Mouse (Mus musculus): ENCODE measurements around the gene Wscd2.

DNA sequence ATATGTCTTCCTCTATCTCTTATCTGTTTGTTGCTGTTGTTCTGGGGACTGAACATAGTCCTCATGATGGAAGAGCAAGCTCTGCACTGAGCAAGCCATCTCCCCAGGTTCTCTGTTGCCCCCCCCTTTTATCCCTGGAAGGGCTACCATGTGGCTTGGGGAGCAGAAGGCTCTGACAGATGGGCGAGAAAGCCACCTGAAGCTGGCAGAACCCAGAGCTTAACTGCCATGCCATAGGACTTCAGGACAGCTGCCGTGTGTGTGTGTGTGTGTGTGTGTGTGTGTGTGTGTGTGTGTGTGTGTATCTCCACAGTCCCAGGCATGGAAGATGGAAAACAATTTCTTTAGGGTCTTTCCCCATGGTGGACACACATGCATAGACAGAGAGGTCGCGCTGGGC is 128.6 kb downstream of the Wscd2 start:
- TF ChIP-seq GATA1 (IDR thresholded peaks at IDR 0.05; ENCODE audit: low read length) (no peak), TAL1 (IDR thresholded peaks at IDR 0.05; ENCODE audit: low read length) (no peak)
